Mouse (Mus musculus) ES-Bruce4 (cell line): ENCODE measurements around the gene Cfap77.

Source experiments
- CTCF ChIP-seq: IDR thresholded peaks from one replicate; pipeline ENCODE4 v1.8.1; 2011; ENCODE audit warnings: low read depth, low read length
- EP300 ChIP-seq: IDR thresholded peaks from 2 replicates; pipeline ENCODE4 v1.6.1; 2011; ENCODE audit warnings: low read depth, low read length; ENCODE audit not compliant: insufficient read depth
- POLR2A ChIP-seq: IDR thresholded peaks from one replicate; pipeline ENCODE4 v1.8.1; 2011; ENCODE audit warnings: low read length; ENCODE audit not compliant: insufficient read depth

- TF ChIP-seq POLR2A (no peak), EP300 (no peak), CTCF (no peak)
Observed at GRCm38 (mm10) chr2:28904786-28905185, 150.1 kb downstream of the Cfap77 start.
